Mouse (Mus musculus) midbrain, embryonic 16.5 days (tissue): ENCODE results near the gene Pgghg. TPM values are rescaled to one million over a fixed set of nuclear protein-coding genes. Genes with fewer than 3 reads are reported as not detected.
"Not testable (repeated sequence)": the region's sequence is repeated elsewhere in the genome, so short reads cannot be mapped to it uniquely, and the experiment has no call there.

Source experiments
- ATAC-seq: fragments of 200-750 bp; cut with Nextera tagmentation; 2 replicates; pipeline ENCODE4 v1.8.0; 2017; ENCODE audit warnings: moderate TSS enrichment
- H3K27ac ChIP-seq: fragments of 300-500 bp; sonication (generic); 2 replicates; pipeline ENCODE4 v1.5.1; 2014; ENCODE audit warnings: mild to moderate bottlenecking, low read length, mixed read lengths
- H3K27me3 ChIP-seq: fragments of 300-500 bp; sonication (generic); 2 replicates; pipeline ENCODE4 v1.6.1; 2014; ENCODE audit warnings: low read depth, low read length, mixed read lengths; ENCODE audit not compliant: control insufficient read depth, insufficient read depth
- H3K36me3 ChIP-seq: fragments of 300-500 bp; sonication (generic); 2 replicates; pipeline ENCODE4 v1.6.1; 2014; ENCODE audit warnings: mild to moderate bottlenecking, low read length, moderate library complexity, mixed read lengths; ENCODE audit not compliant: control insufficient read depth, insufficient read depth
- H3K4me1 ChIP-seq: fragments of 300-500 bp; sonication (generic); 2 replicates; pipeline ENCODE4 v1.6.1; 2014; ENCODE audit warnings: mild to moderate bottlenecking, low read length, mixed read lengths; ENCODE audit not compliant: control insufficient read depth, insufficient read depth
- H3K4me2 ChIP-seq: fragments of 300-500 bp; sonication (generic); 2 replicates; pipeline ENCODE4 v1.6.1; 2014; ENCODE audit warnings: mild to moderate bottlenecking, low read length, mixed read lengths
- H3K4me3 ChIP-seq: fragments of 300-500 bp; sonication (generic); 2 replicates; pipeline ENCODE4 v1.5.1; 2014; ENCODE audit warnings: low read depth, mild to moderate bottlenecking, low read length, moderate library complexity, mixed read lengths
- H3K9ac ChIP-seq: fragments of 300-500 bp; sonication (generic); 2 replicates; pipeline ENCODE4 v1.6.1; 2014; ENCODE audit warnings: low read depth, low read length, mixed read lengths
- H3K9me3 ChIP-seq: fragments of 300-500 bp; sonication (generic); replicated peaks from 2 replicates; pipeline ENCODE4 v1.6.1; 2014; ENCODE audit warnings: mild to moderate bottlenecking, low read length, mixed read lengths; ENCODE audit not compliant: control insufficient read depth, poor library complexity, severe bottlenecking
- WGBS: fragments of 180-500 bp; shearing (Covaris S2); extraction: QIAGEN DNeasy Blood & Tissue Kit; methylation state at CpG from one replicate; pipeline ENCODE4 v1.1.7; 2014; 5-methylcytosine and 5-hydroxymethylcytosine counted together
- polyA plus RNA-seq: library from polyadenylated mRNA; unstranded; fragments of >200 nt; fragmentation: Nextera tagmentation; extraction: Ambion mirVana; gene quantifications from 2 replicates; pipeline ENCODE4 v1.2.1, GENCODE M21; 2015

Pgghg gene
- polyA plus RNA-seq, 1 experiment from 2014 or later: 6.3 TPM

DNA sequence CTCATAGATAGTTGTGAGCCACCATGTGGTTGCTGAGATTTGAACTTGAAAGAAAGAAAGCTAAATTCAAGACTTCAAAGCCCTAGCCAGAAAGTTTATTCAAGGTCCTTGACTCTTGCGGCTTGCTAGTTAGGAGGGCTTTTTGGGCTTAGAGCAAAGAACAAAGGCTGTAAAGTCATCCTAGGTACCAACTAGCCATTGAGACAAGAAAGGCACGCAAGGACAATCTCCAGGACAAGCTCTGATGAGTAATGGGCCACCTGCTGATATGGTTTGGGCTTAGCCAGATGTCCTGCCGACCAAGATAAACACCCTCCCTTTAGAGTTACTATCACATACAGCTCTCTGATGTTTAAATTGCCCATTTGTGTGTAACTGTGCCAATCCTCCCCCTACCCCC is 27.5 kb downstream of the Pgghg start:
- H3K4me1 ChIP-seq, H3K4me3 ChIP-seq, H3K27ac ChIP-seq, ATAC-seq, H3K4me2 ChIP-seq, H3K36me3 ChIP-seq, H3K27me3 ChIP-seq, H3K9ac ChIP-seq, H3K9me3 ChIP-seq: not testable (repeated sequence)
- WGBS: 13% methylated on average over 3 of the region's 3 CpGs

- 55% methylated on average over 7 of the region's 7 CpGs for WGBS
- no peak overlapping the region for H3K9ac ChIP-seq
- no peak overlapping the region for H3K4me2 ChIP-seq
- no peaks in the 10 kb centered on the region; the same call in 1 of the 2 replicates for H3K27me3 ChIP-seq
- no peak for ATAC-seq
- H3K9me3 ChIP-seq: no peaks in the 10 kb centered on the region
- H3K4me3 ChIP-seq: no peak overlapping the region
- H3K27ac ChIP-seq: no peak overlapping the region
- H3K36me3 ChIP-seq: no peaks in the 10 kb centered on the region
- H3K4me1 ChIP-seq: no peaks in the 10 kb centered on the region
Measured at GRCm38 (mm10) chr7:140970931-140971330, 29.7 kb downstream of the Pgghg start.

DNA sequence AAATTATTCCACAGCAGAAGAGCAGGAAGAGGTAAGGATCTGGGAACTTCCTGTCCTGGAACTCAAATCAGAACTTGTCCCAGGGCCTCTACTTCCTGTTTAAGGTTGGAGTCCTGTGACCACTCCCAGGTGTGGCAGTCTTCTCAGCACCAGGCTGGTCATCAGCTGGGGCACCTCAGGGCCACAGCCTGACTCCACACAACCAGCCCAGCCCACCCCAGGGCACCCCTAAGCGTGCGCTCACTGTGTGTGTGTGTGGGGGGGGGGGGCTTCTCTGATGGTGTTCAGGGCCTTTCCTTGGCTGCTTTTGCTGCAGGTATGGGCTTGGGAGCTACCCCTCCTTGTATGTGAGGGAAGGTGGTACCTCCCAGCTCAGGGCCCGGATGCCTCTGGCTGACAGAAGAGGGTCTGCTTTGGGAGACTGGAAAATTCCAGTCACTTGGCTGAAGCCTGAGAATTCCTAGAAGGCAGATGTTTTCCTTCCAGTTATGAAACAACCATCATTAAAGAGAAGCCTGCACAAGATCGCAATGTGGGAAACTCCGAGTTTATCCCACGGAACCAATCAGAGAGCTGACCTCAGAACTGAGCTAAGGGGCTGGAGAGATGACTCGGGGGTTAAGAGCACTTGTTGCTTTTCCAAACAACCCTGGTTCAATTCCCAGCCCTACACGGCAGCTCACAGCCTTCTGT is 30.4 kb downstream of the Pgghg start:
- Histone ChIP-seq H3K4me2 (no peak overlapping the region), H3K9me3 (no peaks in the 10 kb centered on the region), H3K9ac (no peak overlapping the region), H3K27me3 (no peaks in the 10 kb centered on the region; the same call in 1 of the 2 replicates), H3K4me3 (no peak overlapping the region), H3K4me1 (no peaks in the 10 kb centered on the region), H3K27ac (no peak overlapping the region), H3K36me3 (no peaks in the 10 kb centered on the region)
- no peak for ATAC-seq
- WGBS: 83% methylated on average over 8 of the region's 8 CpGs

- no peak for ATAC-seq
- 25% methylated on average over 14 of the region's 14 CpGs for WGBS
Measured at GRCm38 (mm10) chr7:140973396-140974165, 32.4 kb downstream of the Pgghg start.

GRCm38 (mm10) chr7:140974940-140975339 is 33.7 kb downstream of the Pgghg start:
- 8% methylated on average over 9 of the region's 9 CpGs for WGBS

More at GRCm38 (mm10) chr7:140973396-140974165, 32.4 kb downstream of the Pgghg start:
- Histone ChIP-seq H3K4me1 (no peaks in the 10 kb centered on the region), H3K9ac (no peak overlapping the region), H3K4me3 (no peak overlapping the region), H3K36me3 (no peaks in the 10 kb centered on the region), H3K9me3 (no peaks in the 10 kb centered on the region), H3K27me3 (no peaks in the 10 kb centered on the region; the same call in 1 of the 2 replicates), H3K27ac (no peak overlapping the region), H3K4me2 (no peak overlapping the region)

GRCm38 (mm10) chr7:140975465-140975864 is 34.3 kb downstream of the Pgghg start:
- no peak for ATAC-seq
- Histone ChIP-seq H3K9me3 (no peaks in the 10 kb centered on the region), H3K9ac (no peak overlapping the region), H3K36me3 (no peaks in the 10 kb centered on the region), H3K27ac (no peak overlapping the region), H3K27me3 (no peaks in the 10 kb centered on the region; the same call in 1 of the 2 replicates), H3K4me3 (no peak overlapping the region), H3K4me1 (no peaks in the 10 kb centered on the region), H3K4me2 (no peak overlapping the region)
- WGBS: 12% methylated on average over 3 of the region's 3 CpGs

More at GRCm38 (mm10) chr7:140974940-140975339, 33.7 kb downstream of the Pgghg start:
- Histone ChIP-seq H3K4me1 (no peaks in the 10 kb centered on the region), H3K4me3 (no peak overlapping the region), H3K27me3 (no peaks in the 10 kb centered on the region; the same call in 1 of the 2 replicates), H3K9me3 (no peaks in the 10 kb centered on the region), H3K9ac (no peak overlapping the region), H3K36me3 (no peaks in the 10 kb centered on the region), H3K4me2 (no peak overlapping the region), H3K27ac (no peak overlapping the region)
- no peak for ATAC-seq

- not testable (repeated sequence) for H3K9ac ChIP-seq, H3K9me3 ChIP-seq, H3K4me3 ChIP-seq, H3K4me1 ChIP-seq, H3K4me2 ChIP-seq, ATAC-seq, H3K36me3 ChIP-seq, H3K27me3 ChIP-seq, H3K27ac ChIP-seq
- WGBS: 90% methylated on average over 9 of the region's 9 CpGs
Measured at GRCm38 (mm10) chr7:140976720-140977119, 35.5 kb downstream of the Pgghg start.

DNA sequence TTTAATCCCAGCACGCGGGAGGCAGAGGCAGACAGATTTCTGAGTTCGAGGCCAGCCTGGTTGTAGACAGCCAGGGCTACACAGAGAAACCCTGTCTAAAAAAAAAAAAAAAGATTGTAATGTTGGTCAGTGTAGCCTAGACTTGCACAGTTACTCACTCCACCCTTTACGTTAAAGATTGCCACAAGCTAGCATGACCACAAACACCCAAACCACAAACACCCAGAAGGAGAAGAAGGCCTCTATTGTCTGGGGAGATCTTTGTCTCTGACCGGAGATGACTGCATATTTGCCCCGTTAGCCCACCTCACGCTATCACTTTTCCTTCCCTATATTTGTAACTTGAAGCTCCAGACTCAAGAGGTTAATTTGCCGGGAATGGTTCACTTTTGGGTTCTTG is 40.5 kb downstream of the Pgghg start:
- Histone ChIP-seq H3K9ac (no peak overlapping the region), H3K4me2 (no peak overlapping the region), H3K4me1 (no peaks in the 10 kb centered on the region), H3K27ac (no peak overlapping the region), H3K27me3 (no peaks in the 10 kb centered on the region), H3K36me3 (no peaks in the 10 kb centered on the region), H3K9me3 (no peaks in the 10 kb centered on the region), H3K4me3 (no peak overlapping the region)
- WGBS: 95% methylated on average over 8 of the region's 8 CpGs
- ATAC-seq: no peak

DNA sequence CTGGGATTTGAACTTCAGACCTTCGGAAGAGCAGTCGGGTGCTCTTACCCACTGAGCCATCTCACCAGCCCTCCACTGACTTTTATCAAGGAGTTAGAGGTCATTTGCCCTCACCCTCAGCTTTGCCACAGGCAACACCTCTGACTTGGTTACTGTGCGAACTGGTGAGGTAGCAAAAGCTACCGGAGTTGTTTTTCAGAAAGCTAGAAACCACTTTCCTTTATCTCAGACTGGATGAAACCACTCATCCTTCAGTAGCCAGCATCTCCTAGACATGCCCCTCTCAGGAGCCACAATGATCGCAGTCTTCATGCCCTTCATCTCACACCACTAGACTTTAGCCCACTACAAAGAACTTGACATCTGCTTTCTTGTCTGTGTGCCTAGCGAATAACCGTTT is 41.8 kb downstream of the Pgghg start:
- H3K4me1 ChIP-seq: no peaks in the 10 kb centered on the region
- H3K27me3 ChIP-seq: no peaks in the 10 kb centered on the region
- H3K4me3 ChIP-seq: no peak overlapping the region
- no peak overlapping the region for H3K4me2 ChIP-seq
- H3K36me3 ChIP-seq: no peaks in the 10 kb centered on the region
- ATAC-seq: no peak
- H3K9me3 ChIP-seq: no peaks in the 10 kb centered on the region
- 92% methylated on average over 7 of the region's 7 CpGs for WGBS
- no peak overlapping the region for H3K9ac ChIP-seq
- no peak overlapping the region for H3K27ac ChIP-seq
